Mouse (Mus musculus) megakaryocyte, embryonic 14.5 days (primary cell): ENCODE measurements at regions not wholly inside any gene's neighbourhood (a gene's known extent, or its start where the extent isn't known, plus 50 kb on each side); places are given as distances from the start of the nearest gene placed in this dataset.

Experiments
- H3K27me3 ChIP-seq: replicated peaks from 2 replicates; pipeline ENCODE3; 2012; ENCODE audit warnings: inconsistent platforms
- H3K36me3 ChIP-seq: replicated peaks from 2 replicates; pipeline ENCODE3; 2012; ENCODE audit warnings: low read length, inconsistent platforms, mixed read lengths
- H3K4me1 ChIP-seq: 2 replicates; pipeline ENCODE4 v1.6.1; 2012; ENCODE audit warnings: inconsistent platforms
- H3K4me3 ChIP-seq: replicated peaks from 2 replicates; pipeline ENCODE3; 2012; ENCODE audit warnings: moderate library complexity, mild to moderate bottlenecking, inconsistent platforms
- H3K9me3 ChIP-seq: 2 replicates; pipeline ENCODE4 v1.6.1; 2012; ENCODE audit warnings: inconsistent platforms
- FLI1 ChIP-seq: IDR thresholded peaks from 2 replicates; pipeline ENCODE4 v1.6.1; 2012; ENCODE audit warnings: low read length, inconsistent platforms, mixed read lengths
- GATA1 ChIP-seq: IDR thresholded peaks from 3 replicates; pipeline ENCODE4 v1.6.1; 2012; ENCODE audit warnings: mixed read lengths, low read length, inconsistent platforms, borderline replicate concordance

DNA sequence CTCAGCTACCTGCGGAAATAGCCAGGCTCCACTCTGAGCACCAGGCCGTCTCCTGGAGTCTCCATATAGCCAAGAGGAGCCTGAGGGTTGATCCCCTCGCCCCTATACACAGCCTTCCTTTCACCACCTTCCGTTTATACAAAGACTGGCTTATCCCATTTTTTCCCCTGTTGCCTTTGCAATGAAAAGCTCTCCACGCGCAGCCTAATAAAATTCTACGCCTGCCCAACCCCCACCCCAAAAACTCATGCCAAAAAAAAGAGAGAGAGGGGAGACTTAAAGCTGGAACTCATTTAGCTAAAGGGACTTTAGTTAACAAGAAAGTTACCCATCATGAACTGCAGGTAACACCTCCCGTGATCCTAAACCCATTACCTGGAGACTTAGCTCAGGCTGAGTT, 762.5 kb downstream of the Kcnj2 start:
- H3K4me3 ChIP-seq, result no peak overlapping the region
- H3K36me3 ChIP-seq, result no peaks in the 10 kb centered on the region
- H3K27me3 ChIP-seq, result no peaks in the 10 kb centered on the region
- TF ChIP-seq FLI1 (no peak), GATA1 (no peak)
- H3K9me3 ChIP-seq, result peaks cover 6% of the 10 kb centered on the region; the same call in 1 of the 2 replicates
- H3K4me1 ChIP-seq, result no peaks in the 10 kb centered on the region

GRCm38 (mm10) chr11:111838996-111839395, 773.0 kb downstream of the Kcnj2 start:
- Histone ChIP-seq H3K4me3 (no peak overlapping the region), H3K4me1 (no peaks in the 10 kb centered on the region), H3K27me3 (no peaks in the 10 kb centered on the region), H3K9me3 (0 out of 2 replicates have a peak, but pooled peaks cover 3% of the 10 kb centered on the region), H3K36me3 (no peaks in the 10 kb centered on the region)
- TF ChIP-seq FLI1 (no peak), GATA1 (no peak)

DNA sequence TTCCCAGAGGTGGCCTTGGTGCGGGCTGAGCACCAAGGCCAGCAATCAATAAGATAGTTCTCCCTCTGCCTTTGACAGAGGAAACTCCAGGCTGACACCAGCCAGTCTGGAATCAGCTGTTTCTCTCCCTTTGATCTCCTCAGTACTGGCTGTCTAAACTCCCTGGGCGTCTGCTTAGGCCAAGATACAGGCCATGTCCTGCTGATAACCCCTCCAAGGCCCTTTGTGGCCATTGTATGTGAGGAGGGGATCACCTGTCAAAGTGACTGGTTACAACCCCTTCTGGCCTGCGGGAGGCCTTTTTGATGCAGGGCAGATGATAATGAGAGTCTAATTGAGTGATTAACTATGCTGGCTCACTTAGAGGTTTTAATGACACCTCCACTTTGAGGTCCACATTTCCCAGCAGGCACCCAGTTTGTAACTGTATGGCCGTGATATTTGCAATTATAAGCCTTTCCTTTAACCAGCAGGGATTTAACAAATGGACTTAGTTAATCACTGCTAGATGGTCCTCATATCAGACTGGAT, 777.8 kb downstream of the Kcnj2 start:
- no peak overlapping the region for H3K4me3 ChIP-seq
- no peaks in the 10 kb centered on the region for H3K27me3 ChIP-seq
- H3K9me3 ChIP-seq, result 0 out of 2 replicates have a peak, but pooled peaks cover 3% of the 10 kb centered on the region
- H3K4me1 ChIP-seq, result no peaks in the 10 kb centered on the region
- no peaks in the 10 kb centered on the region for H3K36me3 ChIP-seq
- TF ChIP-seq GATA1, result no peak
- no peak for TF ChIP-seq FLI1

- TF ChIP-seq FLI1, result no peak
- no peak for TF ChIP-seq GATA1
- H3K4me3 ChIP-seq, result no peak overlapping the region
- no peaks in the 10 kb centered on the region for H3K27me3 ChIP-seq
- H3K4me1 ChIP-seq, result no peaks in the 10 kb centered on the region
- H3K9me3 ChIP-seq, result 0 out of 2 replicates have a peak, but pooled peaks cover 3% of the 10 kb centered on the region
- no peaks in the 10 kb centered on the region for H3K36me3 ChIP-seq
These were observed 778.5 kb downstream of the Kcnj2 start for GRCm38 (mm10) chr11:111844382-111845027.

DNA sequence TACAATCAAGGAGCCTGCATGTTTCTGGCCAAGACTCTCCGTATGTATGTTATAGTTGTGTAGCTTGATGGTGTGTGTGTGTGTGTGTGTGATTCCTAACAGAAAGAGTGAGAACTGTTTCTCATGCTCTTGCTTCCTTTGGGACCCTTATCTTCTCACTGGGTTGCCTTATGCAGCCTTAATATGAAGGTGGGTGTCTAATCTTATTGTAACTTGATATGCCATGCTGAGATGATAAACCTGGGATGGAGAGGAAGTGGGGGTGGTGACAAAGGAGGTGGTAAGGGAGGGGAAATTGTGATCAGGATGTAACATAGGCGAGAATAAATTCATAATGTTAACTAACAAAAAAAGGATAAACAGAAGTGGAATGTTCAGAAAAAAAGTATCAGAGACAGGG, 791.3 kb downstream of the Kcnj2 start:
- no peak for TF ChIP-seq GATA1
- no peaks in the 10 kb centered on the region for H3K27me3 ChIP-seq
- H3K4me3 ChIP-seq, result no peak overlapping the region
- H3K9me3 ChIP-seq, result no peaks in the 10 kb centered on the region
- H3K4me1 ChIP-seq, result no peaks in the 10 kb centered on the region
- H3K36me3 ChIP-seq, result no peaks in the 10 kb centered on the region

DNA sequence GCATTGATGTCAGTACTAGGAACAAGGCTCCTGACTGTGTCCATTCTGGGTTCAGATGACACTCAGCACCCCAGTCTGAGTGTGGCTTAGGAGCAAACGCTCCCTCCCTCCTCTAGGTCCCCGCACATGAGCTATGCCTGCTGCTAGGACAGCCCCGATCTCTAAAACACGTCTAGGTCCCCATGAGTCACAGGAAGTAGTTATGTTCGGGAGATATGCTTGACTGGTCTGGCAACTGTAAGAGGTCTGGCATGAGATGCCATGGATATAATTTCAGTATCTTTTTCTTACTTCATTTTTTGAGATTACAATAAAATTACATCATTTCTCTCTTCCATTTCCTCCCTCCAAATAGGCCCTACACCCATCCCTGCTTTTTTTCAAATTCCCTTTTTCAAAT, 792.1 kb downstream of the Kcnj2 start:
- Histone ChIP-seq H3K9me3 (no peaks in the 10 kb centered on the region), H3K36me3 (no peaks in the 10 kb centered on the region), H3K27me3 (no peaks in the 10 kb centered on the region), H3K4me1 (no peaks in the 10 kb centered on the region), H3K4me3 (no peak overlapping the region)
- TF ChIP-seq GATA1 (no peak), FLI1 (no peak)

DNA sequence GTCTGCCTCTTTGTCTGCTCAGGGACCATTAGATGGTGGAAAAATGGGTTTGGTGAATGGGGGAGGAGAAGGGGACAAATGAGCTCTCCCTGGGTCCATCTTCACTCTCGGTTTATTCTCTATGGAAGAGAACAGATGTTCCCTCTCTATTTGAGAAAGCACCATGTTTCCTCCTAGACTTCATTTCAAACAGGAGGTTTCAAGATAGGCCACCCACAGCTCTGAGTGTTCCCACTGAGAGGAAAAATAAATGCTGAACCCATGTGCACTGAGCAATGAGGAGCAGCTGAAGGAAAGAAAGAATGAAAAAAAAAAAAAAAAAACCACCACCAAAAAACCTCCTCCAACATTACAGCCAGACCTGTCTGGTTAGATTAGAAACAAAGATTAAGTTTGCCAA, 799.2 kb downstream of the Kcnj2 start:
- no peak for TF ChIP-seq GATA1
- no peak for TF ChIP-seq FLI1
- Histone ChIP-seq H3K4me1 (no peaks in the 10 kb centered on the region), H3K9me3 (no peaks in the 10 kb centered on the region), H3K27me3 (no peaks in the 10 kb centered on the region), H3K36me3 (no peaks in the 10 kb centered on the region), H3K4me3 (no peak overlapping the region)

DNA sequence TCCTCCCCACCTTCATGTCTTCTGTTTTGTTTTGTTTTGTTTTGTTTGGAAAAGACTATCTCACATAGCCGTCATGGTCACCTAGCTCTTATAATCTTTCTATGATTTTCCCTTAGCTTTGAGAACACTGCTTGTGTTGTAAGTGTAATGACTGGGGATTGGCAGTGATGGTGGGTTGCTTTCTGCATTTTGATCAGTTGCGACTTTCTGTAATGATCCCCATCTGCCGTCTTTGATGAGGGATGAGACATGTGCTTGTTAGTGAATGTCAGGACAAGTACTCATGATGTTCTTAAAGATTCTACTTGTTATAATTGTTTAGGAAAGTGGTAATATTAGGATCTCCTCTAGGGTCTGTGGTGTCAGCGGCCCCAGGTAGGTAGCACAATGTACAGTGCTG, 809.4 kb downstream of the Kcnj2 start:
- no peaks in the 10 kb centered on the region for H3K4me1 ChIP-seq
- H3K4me3 ChIP-seq, result no peak overlapping the region
- TF ChIP-seq FLI1 (no peak), GATA1 (no peak)
- H3K9me3 ChIP-seq, result 0 out of 2 replicates have a peak, but pooled peaks cover 6% of the 10 kb centered on the region
- H3K27me3 ChIP-seq, result no peaks in the 10 kb centered on the region
- no peaks in the 10 kb centered on the region for H3K36me3 ChIP-seq

DNA sequence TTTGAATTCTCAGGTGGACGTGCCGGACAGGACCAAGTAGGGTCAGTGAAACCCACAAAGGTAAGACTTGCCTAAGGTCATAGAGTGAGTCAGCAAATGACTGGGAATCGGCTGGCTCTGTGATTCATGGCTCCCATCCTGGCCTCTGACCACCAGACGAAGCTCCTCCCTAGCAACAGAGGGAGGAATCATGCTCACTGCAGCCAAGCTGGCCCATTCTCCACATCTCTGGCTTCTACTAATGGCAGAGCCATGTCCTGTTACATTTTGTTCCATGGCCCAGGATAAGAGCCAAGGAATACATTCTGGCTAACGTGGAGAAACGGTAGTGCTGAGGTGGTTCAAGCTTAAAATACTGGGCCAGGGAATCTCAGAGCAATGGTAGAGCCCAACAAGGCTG, 814.2 kb downstream of the Kcnj2 start:
- H3K9me3 ChIP-seq, result 0 out of 2 replicates have a peak, but pooled peaks cover 6% of the 10 kb centered on the region
- no peaks in the 10 kb centered on the region for H3K36me3 ChIP-seq
- H3K27me3 ChIP-seq, result no peaks in the 10 kb centered on the region
- H3K4me3 ChIP-seq, result no peak overlapping the region
- H3K4me1 ChIP-seq, result no peaks in the 10 kb centered on the region
- TF ChIP-seq FLI1 (no peak), GATA1 (no peak)

DNA sequence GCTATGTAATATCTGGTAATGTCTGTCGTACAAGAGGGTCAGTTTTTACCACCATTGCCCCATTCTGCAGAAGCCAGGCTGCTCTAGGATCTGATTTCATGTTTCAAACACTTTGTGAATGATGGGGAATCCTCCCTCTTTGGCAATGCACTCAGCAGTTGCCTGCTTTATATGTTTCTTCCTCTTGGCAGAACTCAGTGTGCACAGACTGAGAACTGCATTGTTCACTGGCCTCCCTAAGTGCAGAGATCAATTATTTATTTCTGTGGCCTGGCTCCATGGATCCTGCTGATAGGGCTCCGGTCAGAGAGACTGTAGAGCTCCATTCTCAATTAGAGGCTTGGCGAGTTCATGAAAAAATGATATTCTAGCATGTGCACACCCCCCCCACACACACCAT, 824.1 kb downstream of the Kcnj2 start:
- Histone ChIP-seq H3K4me3 (no peak overlapping the region), H3K27me3 (no peaks in the 10 kb centered on the region), H3K36me3 (no peaks in the 10 kb centered on the region), H3K4me1 (no peaks in the 10 kb centered on the region), H3K9me3 (0 out of 2 replicates have a peak, but pooled peaks cover 6% of the 10 kb centered on the region)
- TF ChIP-seq GATA1, result no peak
- TF ChIP-seq FLI1, result no peak

DNA sequence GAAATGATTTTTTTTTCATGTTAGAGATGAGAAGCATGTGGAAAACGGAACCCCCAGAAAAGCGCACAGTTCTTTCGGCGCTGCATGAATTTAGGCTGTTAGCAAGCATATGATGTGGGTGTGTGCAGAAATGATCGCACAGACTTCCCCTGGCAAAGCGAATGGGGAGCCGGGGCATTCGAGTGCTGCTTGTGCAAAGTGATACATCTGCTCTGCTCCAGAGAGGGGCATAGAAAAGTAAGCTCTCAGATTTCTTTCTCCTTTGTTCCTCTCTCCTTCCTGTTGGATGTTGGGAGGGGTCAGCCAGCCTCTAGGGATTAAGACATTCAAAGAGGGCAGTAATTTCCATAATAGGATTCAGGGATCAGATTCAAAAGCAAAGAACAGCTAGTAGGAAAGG, 827.9 kb downstream of the Kcnj2 start:
- TF ChIP-seq GATA1 (no peak), FLI1 (no peak)
- no peaks in the 10 kb centered on the region for H3K4me1 ChIP-seq
- H3K9me3 ChIP-seq, result peaks cover 7% of the 10 kb centered on the region; the same call in 1 of the 2 replicates

More for the DNA sequence above, 827.9 kb downstream of the Kcnj2 start:
- Histone ChIP-seq H3K4me3 (no peak overlapping the region), H3K27me3 (no peaks in the 10 kb centered on the region), H3K36me3 (no peaks in the 10 kb centered on the region)
